Mouse (Mus musculus) hindbrain, embryonic 11.5 days (tissue): Measurements from ENCODE around the gene Gimap5. TPM values are rescaled to one million over a fixed set of nuclear protein-coding genes. Genes with fewer than 3 reads are reported as not detected.

Experiments used
- ATAC-seq: fragments of 200-750 bp; cut with Nextera tagmentation; 2 replicates; pipeline ENCODE4 v1.8.0; 2017; ENCODE audit warnings: mild to moderate bottlenecking, moderate TSS enrichment, moderate library complexity; ENCODE audit not compliant: low FRiP score
- DNase-seq: peaks from one replicate; pipeline ENCODE4 v3.0.0-alpha.2; 2015; ENCODE audit warnings: low spot score
- H3K27ac ChIP-seq: fragments of 300-500 bp; sonication (generic); 2 replicates; pipeline ENCODE4 v1.5.1; 2014; ENCODE audit warnings: mild to moderate bottlenecking, low read depth, low read length
- H3K27me3 ChIP-seq: fragments of 300-500 bp; sonication (generic); 2 replicates; pipeline ENCODE4 v1.6.1; 2014; ENCODE audit warnings: mild to moderate bottlenecking, low read length, moderate library complexity, mixed read lengths; ENCODE audit not compliant: control insufficient read depth, insufficient read depth
- H3K36me3 ChIP-seq: fragments of 300-500 bp; sonication (generic); 2 replicates; pipeline ENCODE4 v1.6.1; 2014; ENCODE audit warnings: mild to moderate bottlenecking, low read length, moderate library complexity, mixed read lengths; ENCODE audit not compliant: control insufficient read depth, insufficient read depth
- H3K4me1 ChIP-seq: fragments of 300-500 bp; sonication (generic); replicated peaks from 2 replicates; pipeline ENCODE4 v1.6.1; 2014; ENCODE audit warnings: low read length, mixed read lengths; ENCODE audit not compliant: control insufficient read depth, insufficient read depth
- H3K4me2 ChIP-seq: fragments of 300-500 bp; sonication (generic); replicated peaks from 2 replicates; pipeline ENCODE4 v1.6.1; 2014; ENCODE audit warnings: mild to moderate bottlenecking, low read depth, low read length
- H3K4me3 ChIP-seq: fragments of 300-500 bp; sonication (generic); 2 replicates; pipeline ENCODE4 v1.5.1; 2014; ENCODE audit warnings: low read depth, low read length
- H3K9ac ChIP-seq: fragments of 300-500 bp; sonication (generic); 2 replicates; pipeline ENCODE4 v1.6.1; 2014; ENCODE audit warnings: low read depth, low read length
- H3K9me3 ChIP-seq: fragments of 300-500 bp; sonication (generic); 2 replicates; pipeline ENCODE4 v1.6.1; 2016; ENCODE audit warnings: low read length; ENCODE audit not compliant: control insufficient read depth
- WGBS: fragments of 180-500 bp; shearing (Covaris S2); extraction: QIAGEN DNeasy Blood & Tissue Kit; methylation state at CpG from one replicate; pipeline ENCODE4 v1.1.7; 2014; 5-methylcytosine and 5-hydroxymethylcytosine counted together
- polyA plus RNA-seq: library from polyadenylated mRNA; unstranded; fragments of >200 nt; fragmentation: Nextera tagmentation; extraction: Ambion mirVana; gene quantifications from 2 replicates; pipeline ENCODE4 v1.2.1, GENCODE M21; 2014

The Gimap5 gene
- polyA plus RNA-seq, 1 experiment from 2014 or later = 0.49 TPM

DNA sequence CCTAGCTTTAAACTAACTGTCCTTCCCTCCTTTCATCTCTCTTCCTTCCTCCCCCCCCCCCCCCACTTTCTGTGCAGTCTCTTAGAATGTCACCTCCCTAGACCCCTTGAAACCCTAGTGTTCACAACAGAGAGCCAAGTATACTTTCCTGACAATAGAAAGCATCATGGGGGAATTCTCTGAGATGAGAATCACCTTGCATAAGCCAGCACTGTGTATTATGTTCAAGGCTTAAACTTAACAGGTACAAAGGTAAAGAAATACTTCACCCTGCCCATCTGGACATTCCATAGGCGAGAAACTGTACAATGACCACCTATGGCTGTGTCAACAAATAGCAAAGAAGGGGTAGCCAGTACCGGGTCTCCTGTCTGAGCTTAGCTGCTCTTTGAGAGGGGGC, 507 bp upstream of the Gimap5 start:
- ATAC-seq (no peak), DNase-seq (no peak)
- no peak overlapping the region for H3K4me3 ChIP-seq
- H3K9me3 ChIP-seq = no peaks in the 10 kb centered on the region
- no peak overlapping the region for H3K27ac ChIP-seq
- H3K36me3 ChIP-seq = no peaks in the 10 kb centered on the region
- 68% methylated on average over 2 of the region's 2 CpGs for WGBS
- no peaks in the 10 kb centered on the region; the same call in 1 of the 2 replicates for H3K4me1 ChIP-seq
- H3K4me2 ChIP-seq = no peak overlapping the region
- peaks cover 14% of the 10 kb centered on the region for H3K27me3 ChIP-seq
- no peak overlapping the region for H3K9ac ChIP-seq

DNA sequence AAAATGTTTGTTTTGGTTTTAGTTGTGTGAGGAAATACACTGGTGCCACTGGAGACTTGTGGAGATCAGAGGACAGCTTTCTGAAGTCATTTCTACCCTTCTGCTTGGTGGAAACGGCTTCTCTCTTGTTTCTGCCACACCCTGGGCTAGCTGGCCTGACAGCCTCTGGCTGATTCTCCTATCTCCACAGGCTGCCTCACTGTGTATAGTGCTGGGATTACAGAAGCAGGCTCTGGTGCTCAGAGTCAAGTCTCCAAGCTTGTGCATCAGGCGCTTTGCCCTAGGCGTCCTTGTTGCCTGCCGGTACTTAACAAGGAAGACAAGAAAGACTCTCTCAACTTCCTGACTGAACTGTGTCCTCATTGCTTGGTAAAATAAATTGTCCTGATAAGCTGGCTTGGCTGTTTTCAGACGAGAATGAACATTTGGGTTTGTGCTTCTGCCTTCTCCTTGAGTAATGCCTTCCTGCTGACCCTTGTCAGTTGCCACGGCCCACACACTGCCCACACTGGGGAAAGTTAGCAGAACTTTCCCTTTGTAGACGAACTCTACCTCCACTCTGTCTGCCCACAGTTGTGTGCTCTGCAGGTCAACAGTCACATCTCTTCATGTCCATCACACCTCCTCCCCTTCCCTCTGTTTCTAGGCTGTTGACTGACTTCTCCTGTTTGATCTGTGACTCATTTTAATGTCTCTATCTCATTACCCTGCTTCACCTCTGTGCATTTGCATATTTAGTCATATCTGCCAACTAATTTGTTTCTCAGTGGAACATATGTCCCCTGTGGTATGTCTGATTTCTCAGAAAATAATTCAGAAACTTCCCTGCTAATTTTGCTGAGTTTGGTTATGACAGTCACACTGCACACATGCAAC, 1.3 kb downstream of the Gimap5 start:
- Histone ChIP-seq H3K9ac (no peak overlapping the region), H3K27ac (no peak overlapping the region), H3K4me1 (no peaks in the 10 kb centered on the region; the same call in 1 of the 2 replicates), H3K36me3 (no peaks in the 10 kb centered on the region), H3K27me3 (peaks cover 9% of the 10 kb centered on the region), H3K4me3 (no peak overlapping the region), H3K9me3 (no peaks in the 10 kb centered on the region), H3K4me2 (no peak overlapping the region)
- DNase-seq (no peak), ATAC-seq (no peak)
- WGBS = 70% methylated on average over 7 of the region's 7 CpGs

DNA sequence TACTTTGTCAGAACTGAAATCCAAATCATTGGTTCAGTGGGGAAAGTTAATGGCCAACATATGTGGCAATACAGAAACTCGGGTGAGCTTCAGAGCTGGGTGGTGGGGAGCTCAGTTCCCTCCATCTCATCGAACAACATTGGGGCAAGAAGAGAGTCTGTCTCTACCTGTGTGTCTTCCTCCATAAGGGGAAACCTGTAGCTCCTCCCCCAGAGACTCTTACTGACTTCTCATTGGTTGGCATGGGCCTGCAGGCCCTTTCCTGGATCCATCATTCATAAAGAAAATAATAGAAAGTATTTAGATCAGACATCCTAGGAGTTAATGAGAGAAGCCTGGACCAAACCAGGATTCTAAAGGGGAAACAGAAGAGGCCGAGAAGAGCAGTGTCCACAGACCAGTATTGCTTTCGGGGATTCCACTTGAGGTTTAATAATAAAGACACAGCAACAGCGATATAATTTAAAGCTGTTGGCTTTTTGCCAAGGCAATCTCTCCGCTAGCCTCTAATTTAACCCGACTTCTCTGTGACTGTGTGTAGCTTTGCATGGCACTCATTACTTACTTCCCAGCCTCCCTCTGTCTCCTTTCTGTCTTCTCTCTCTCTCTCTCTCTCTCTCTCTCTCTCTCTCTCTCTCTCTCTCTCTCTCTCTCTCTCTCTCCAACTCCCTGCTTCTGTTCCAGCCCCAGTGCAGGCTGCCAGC, 17.7 kb downstream of the Gimap5 start:
- Histone ChIP-seq H3K27ac (no peak overlapping the region), H3K4me1 (no peaks in the 10 kb centered on the region), H3K27me3 (no peaks in the 10 kb centered on the region), H3K9me3 (no peaks in the 10 kb centered on the region), H3K9ac (no peak overlapping the region), H3K4me3 (no peak overlapping the region), H3K36me3 (no peaks in the 10 kb centered on the region), H3K4me2 (no peak overlapping the region)
- 89% methylated on average over 7 of the region's 7 CpGs for WGBS
- DNase-seq (no peak), ATAC-seq (no peak)

DNA sequence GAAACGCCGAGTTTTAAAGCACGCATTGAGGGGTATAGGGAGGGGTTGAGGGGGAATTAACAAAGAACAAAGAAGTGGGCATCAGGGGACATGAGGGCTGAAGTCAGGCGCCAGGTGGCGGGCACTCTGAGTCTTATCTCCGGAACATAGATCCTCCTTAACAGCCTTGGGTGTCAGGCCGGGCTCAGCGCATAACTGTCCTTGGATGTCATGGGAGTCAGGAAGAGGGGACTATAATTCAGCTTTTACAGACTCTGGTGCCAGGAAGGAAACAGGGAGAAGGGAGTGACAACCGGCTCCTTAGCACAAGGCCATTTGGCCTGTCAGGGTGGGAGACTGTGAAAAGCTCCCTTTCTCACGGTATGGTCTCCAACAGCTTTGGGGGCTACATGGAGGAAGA, 18.5 kb downstream of the Gimap5 start:
- no peak overlapping the region for H3K4me2 ChIP-seq
- H3K36me3 ChIP-seq = no peaks in the 10 kb centered on the region
- no peaks in the 10 kb centered on the region for H3K4me1 ChIP-seq
- H3K27me3 ChIP-seq = no peaks in the 10 kb centered on the region
- H3K27ac ChIP-seq = no peak overlapping the region
- DNase-seq (no peak), ATAC-seq (no peak)
- H3K9ac ChIP-seq = no peak overlapping the region
- WGBS = 98% methylated on average over 10 of the region's 10 CpGs
- no peaks in the 10 kb centered on the region for H3K9me3 ChIP-seq
- no peak overlapping the region for H3K4me3 ChIP-seq

DNA sequence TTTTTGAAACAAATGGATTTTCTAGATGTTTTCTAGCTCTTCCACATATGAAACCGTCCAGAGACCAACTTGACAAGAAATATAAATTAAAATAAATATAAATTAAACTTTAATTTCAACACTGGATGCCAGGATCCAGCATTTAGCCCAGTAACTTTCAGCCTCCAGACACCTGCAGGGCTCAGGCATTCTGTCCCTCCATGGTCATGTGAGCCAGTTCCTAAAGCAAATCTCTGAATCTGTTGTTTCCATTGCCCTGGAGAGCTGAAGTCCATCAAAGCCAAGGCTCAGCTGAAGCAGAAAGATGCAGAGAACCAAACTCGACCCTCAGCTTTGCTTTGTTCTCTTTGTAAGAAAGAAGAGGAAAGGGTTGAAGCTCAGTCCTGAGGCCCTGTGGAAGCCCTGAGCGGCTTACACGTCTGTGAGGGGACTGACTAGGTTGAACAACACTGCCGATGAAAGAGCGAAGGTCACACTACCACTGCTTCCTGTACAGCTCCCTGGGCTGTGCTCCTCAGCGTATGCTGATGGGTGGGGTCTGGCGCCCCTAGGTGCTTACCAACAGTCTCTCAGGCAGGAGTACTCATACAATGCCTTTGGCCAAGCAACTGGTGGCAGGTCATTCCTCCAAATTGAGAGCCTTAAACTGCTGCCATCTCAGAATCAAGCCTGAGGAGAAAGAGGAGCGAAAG, 22.3 kb downstream of the Gimap5 start:
- 76% methylated on average over 9 of the region's 9 CpGs for WGBS
- no peak for ATAC-seq
- no peak overlapping the region for H3K4me2 ChIP-seq
- H3K4me1 ChIP-seq = no peaks in the 10 kb centered on the region
- H3K9me3 ChIP-seq = no peaks in the 10 kb centered on the region
- no peak for DNase-seq
- H3K9ac ChIP-seq = no peak overlapping the region
- H3K27ac ChIP-seq = no peak overlapping the region
- H3K36me3 ChIP-seq = no peaks in the 10 kb centered on the region
- no peaks in the 10 kb centered on the region for H3K27me3 ChIP-seq
- H3K4me3 ChIP-seq = no peak overlapping the region

DNA sequence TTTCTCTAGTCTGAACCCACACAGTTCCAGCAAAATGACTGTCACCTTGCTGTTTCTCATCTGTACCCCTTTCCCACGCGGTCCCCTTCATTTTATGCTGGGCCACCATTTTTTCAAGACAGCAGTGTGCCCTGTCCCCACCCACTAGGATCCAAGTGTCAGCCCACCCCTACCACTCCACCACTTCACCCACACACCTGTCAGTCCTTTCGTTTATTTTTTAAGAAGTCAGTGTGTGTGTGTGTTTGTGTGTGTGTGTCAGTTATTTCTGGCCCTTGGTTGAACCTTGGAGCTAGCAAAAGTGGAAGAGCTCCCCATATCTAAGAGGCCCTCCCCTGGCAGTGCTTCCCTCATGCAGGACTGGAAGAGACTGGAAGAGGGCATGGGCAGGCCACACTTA, 22.9 kb downstream of the Gimap5 start:
- H3K4me3 ChIP-seq = no peak overlapping the region
- 89% methylated on average over 3 of the region's 3 CpGs for WGBS
- ATAC-seq = no peak
- H3K36me3 ChIP-seq = no peaks in the 10 kb centered on the region
- no peaks in the 10 kb centered on the region for H3K27me3 ChIP-seq
- no peak overlapping the region for H3K27ac ChIP-seq
- H3K4me1 ChIP-seq = no peaks in the 10 kb centered on the region
- H3K9ac ChIP-seq = no peak overlapping the region
- no peaks in the 10 kb centered on the region for H3K9me3 ChIP-seq
- DNase-seq = no peak
- H3K4me2 ChIP-seq = no peak overlapping the region

DNA sequence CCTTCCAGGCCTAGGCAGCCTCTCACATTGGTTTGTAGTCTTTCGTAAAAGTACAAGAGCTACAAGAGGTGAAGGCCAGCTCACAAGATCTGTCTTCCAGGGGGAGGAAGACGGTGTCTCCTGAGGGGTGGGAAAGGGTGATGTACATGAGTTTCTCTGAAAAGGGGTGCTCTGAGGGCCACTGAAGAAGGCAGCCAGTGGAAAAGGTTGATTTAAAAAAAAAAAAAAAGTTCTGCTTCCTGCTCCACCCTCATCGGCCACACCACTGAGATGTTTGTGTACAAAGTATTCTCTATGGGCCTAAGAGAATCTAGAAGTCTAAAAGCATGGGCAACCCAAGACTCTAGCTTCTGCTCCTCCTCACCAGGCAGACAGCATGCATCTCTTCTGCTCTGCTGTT, 24.7 kb downstream of the Gimap5 start, which contains the start of gene Gimap3:
Gene Gimap3, minus strand, starts transcription at position 156 of the 400 bp plus-strand sequence.
- Histone ChIP-seq H3K9ac (no peak within 1 kb of the TSS), H3K4me3 (no peak within 1 kb of the TSS), H3K27ac (no peak within 1 kb of the TSS), H3K4me1 (no peaks in the 10 kb centered on the region), H3K4me2 (no peak within 1 kb of the TSS), H3K36me3 (no peaks in the 10 kb centered on the region), H3K9me3 (no peaks in the 10 kb centered on the region), H3K27me3 (no peaks in the 10 kb centered on the region)
- ATAC-seq (no peak), DNase-seq (no peak)
- 96% methylated on average over 3 of the region's 3 CpGs for WGBS

DNA sequence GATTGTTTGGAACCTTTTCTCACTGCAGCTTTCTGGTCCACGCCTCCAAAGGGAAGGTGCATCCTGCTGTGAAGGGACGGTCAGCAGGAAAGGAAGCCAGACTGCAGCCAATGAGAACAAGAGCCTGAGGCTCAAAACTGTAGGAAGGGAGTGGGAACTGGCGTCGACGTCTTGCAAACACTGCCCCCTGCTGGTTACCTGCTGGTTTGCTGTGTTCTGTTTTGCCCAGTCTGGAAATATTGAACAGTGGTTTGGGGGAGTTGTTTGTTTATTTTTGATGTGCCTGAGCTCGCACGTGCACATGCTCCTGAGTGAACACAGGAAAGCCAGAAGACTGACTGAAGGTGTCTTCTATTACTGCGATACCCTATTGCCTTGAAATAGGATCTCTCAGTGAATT, 26.0 kb downstream of the Gimap5 start:
- WGBS = 16% methylated on average over 8 of the region's 8 CpGs
- Histone ChIP-seq H3K9ac (no peak overlapping the region), H3K9me3 (no peaks in the 10 kb centered on the region), H3K27me3 (no peaks in the 10 kb centered on the region), H3K4me2 (no peak overlapping the region), H3K36me3 (no peaks in the 10 kb centered on the region), H3K4me1 (no peaks in the 10 kb centered on the region), H3K4me3 (no peak overlapping the region), H3K27ac (no peak overlapping the region)
- ATAC-seq (no peak), DNase-seq (peak; percentile 84)
